ENCODE assay signal across 8 mouse cellular contexts in the genomic region with DNA sequence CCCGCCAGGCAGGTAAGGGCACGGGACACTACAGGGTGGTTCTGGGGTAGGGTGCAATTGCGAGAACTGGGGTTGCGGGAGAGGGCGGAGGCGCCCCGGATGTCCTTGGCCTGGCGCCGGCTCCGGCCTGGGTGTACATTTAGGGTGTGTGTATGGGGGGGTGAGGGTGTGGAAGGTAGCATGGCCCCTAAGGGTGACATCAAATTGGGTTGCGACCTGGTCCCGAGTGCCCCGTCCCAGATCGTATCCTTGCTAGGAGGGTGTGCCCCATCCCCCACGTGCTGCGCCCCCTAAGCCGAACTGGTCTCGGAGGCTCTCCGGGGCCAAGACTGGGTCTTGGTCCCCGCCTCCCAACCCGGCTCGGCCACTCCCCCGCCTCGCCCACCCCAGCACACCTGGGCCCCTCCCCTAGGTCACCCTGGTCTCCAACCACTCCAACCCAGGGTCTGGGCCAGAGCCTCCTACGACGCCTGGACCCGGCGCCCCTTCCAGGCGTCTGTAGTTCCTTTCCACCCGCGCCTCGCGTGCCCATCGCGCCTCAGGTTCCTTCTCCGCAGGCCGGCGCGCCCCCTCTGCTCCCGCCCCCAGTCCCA. TPM values are rescaled to one million over a fixed set of nuclear protein-coding genes. Genes with fewer than 3 reads are reported as not detected.
DNase-seq lines count a peak whose midpoint lies in the region; ATAC-seq lines count a peak whose summit lies in the region.

No protein-coding gene starts in this region.

- H3K4me2 ChIP-seq in heart, embryonic 12.5 days = peak overlapping the region; percentile 95
- peak overlapping the region; percentile 90 for H3K4me2 ChIP-seq in hindbrain, embryonic 14.5 days (replicated peaks)
- H3K4me2 ChIP-seq in liver, embryonic 16.5 days (ENCODE audit: low read depth, low read length) = peak overlapping the region; percentile 41

- no peak overlapping the region for H3K27ac ChIP-seq in heart, embryonic 12.5 days (ENCODE audit: poor library complexity, severe bottlenecking)
- H3K27ac ChIP-seq in hindbrain, embryonic 14.5 days = peak overlapping the region; percentile 77
- no peak overlapping the region for H3K27ac ChIP-seq in liver, embryonic 16.5 days (ENCODE audit: low read length)

- H3K4me3 ChIP-seq in heart, embryonic 12.5 days = peak overlapping the region; percentile 53
- peak overlapping the region; percentile 64 for H3K4me3 ChIP-seq in hindbrain, embryonic 14.5 days (replicated peaks; ENCODE audit: low read length)
- peak overlapping the region; percentile 21 for H3K4me3 ChIP-seq in liver, embryonic 16.5 days (ENCODE audit: low read depth, low read length)

- peaks cover 16% of the 10 kb centered on the region for H3K4me1 ChIP-seq in heart, embryonic 12.5 days (replicated peaks)
- peaks cover 11% of the 10 kb centered on the region; the same call in 1 of the 2 replicates for H3K4me1 ChIP-seq in hindbrain, embryonic 14.5 days (replicated peaks; ENCODE audit: control insufficient read depth, insufficient read depth, low read length)
- peaks cover 5% of the 10 kb centered on the region for H3K4me1 ChIP-seq in liver, embryonic 16.5 days (ENCODE audit: control insufficient read depth, low read depth, low read length)

- peak overlapping the region; percentile 71 for H3K9ac ChIP-seq in heart, embryonic 12.5 days
- H3K9ac ChIP-seq in hindbrain, embryonic 14.5 days = peak overlapping the region; percentile 88
- no peak overlapping the region for H3K9ac ChIP-seq in liver, embryonic 16.5 days (ENCODE audit: low read depth, low read length)

- H3K27me3 ChIP-seq in heart, embryonic 12.5 days (replicated peaks) = peaks cover 90% of the 10 kb centered on the region
- H3K27me3 ChIP-seq in hindbrain, embryonic 14.5 days (ENCODE audit: control insufficient read depth, insufficient read depth, low read length) = no peaks in the 10 kb centered on the region
- peaks cover 47% of the 10 kb centered on the region for H3K27me3 ChIP-seq in liver, embryonic 16.5 days (ENCODE audit: control insufficient read depth, insufficient read depth, low read depth, low read length)

- H3K36me3 ChIP-seq in heart, embryonic 12.5 days = no peaks in the 10 kb centered on the region
- H3K36me3 ChIP-seq in hindbrain, embryonic 14.5 days (replicated peaks; ENCODE audit: control insufficient read depth, insufficient read depth) = peaks cover 30% of the 10 kb centered on the region
- H3K36me3 ChIP-seq in liver, embryonic 16.5 days (ENCODE audit: control insufficient read depth, insufficient read depth) = no peaks in the 10 kb centered on the region

- no peak for DNase-seq in heart, adult 11 months
- peak; percentile 31 for DNase-seq in CD4-positive helper T cell, adult 2 months (ENCODE audit: low read depth, low spot score)
- DNase-seq in cerebellum, postnatal 10 days = peak; percentile 56 to 62
- DNase-seq in hindbrain, embryonic 14.5 days (ENCODE audit: low spot score) = no peak
- no peak for DNase-seq in c-Kit-positive CD71-positive TER-119-positive erythroid progenitor cells, embryonic 14.5 days (ENCODE audit: low spot score)
- DNase-seq in urinary bladder, postnatal 36 days (ENCODE audit: low spot score in 2 of 2) = no peak

- peak; percentile 15; the same call in 1 of the 2 replicates for ATAC-seq in heart, embryonic 12.5 days (ENCODE audit: insufficient number of reproducible peaks, low FRiP score)
- peak; percentile 28; the same call in 1 of the 2 replicates for ATAC-seq in hindbrain, embryonic 14.5 days (ENCODE audit: low FRiP score)
- ATAC-seq in liver, embryonic 16.5 days (ENCODE audit: low read depth) = no peak

- no peaks in the 10 kb centered on the region for H3K9me3 ChIP-seq in heart, embryonic 12.5 days (replicated peaks)
- no peaks in the 10 kb centered on the region for H3K9me3 ChIP-seq in hindbrain, embryonic 14.5 days (ENCODE audit: control insufficient read depth, low read length)
- no peaks in the 10 kb centered on the region for H3K9me3 ChIP-seq in liver, embryonic 16.5 days (replicated peaks; ENCODE audit: control insufficient read depth, low read length)

- 1% methylated on average over 37 of the region's 40 CpGs for WGBS in heart, embryonic 12.5 days
- under 1% methylated on average over 34 of the region's 40 CpGs for WGBS in hindbrain, embryonic 14.5 days
- WGBS in liver, embryonic 16.5 days (ENCODE audit: insufficient replicate concordance) = 2% methylated on average over 37 of the region's 40 CpGs

RNA-seq across cellular contexts. Expression of gene Shank1, which starts 0.3 kb away (rescaled TPM):
- polyA plus RNA-seq in heart, embryonic 12.5 days (2016; fragmentation: Nextera tagmentation; extraction: Ambion mirVana) = 0.80 and 0.86 TPM in 2 replicates
- 40.3 and 46.8 TPM in 2 replicates for polyA plus RNA-seq in hindbrain, embryonic 14.5 days (2014; fragmentation: Nextera tagmentation; extraction: Ambion mirVana)
- polyA plus RNA-seq in liver, embryonic 16.5 days (2015; fragmentation: Nextera tagmentation; extraction: Ambion mirVana) = 0.01 and 0.02 TPM in 2 replicates

RNA-seq across cellular contexts. Expression of gene Clec11a, which starts 3.7 kb away (rescaled TPM):
- polyA plus RNA-seq in heart, embryonic 12.5 days (2016; fragmentation: Nextera tagmentation; extraction: Ambion mirVana) = 0.68 and 0.79 TPM in 2 replicates
- polyA plus RNA-seq in hindbrain, embryonic 14.5 days (2014; fragmentation: Nextera tagmentation; extraction: Ambion mirVana) = 3.6 and 3.7 TPM in 2 replicates
- polyA plus RNA-seq in liver, embryonic 16.5 days (2015; fragmentation: Nextera tagmentation; extraction: Ambion mirVana) = 0.44 and 0.46 TPM in 2 replicates

RNA-seq across cellular contexts. Expression of gene Gm15517, which starts 49.1 kb away (rescaled TPM):
- not detected in 2 replicates for polyA plus RNA-seq in heart, embryonic 12.5 days (2016; fragmentation: Nextera tagmentation; extraction: Ambion mirVana)
- polyA plus RNA-seq in hindbrain, embryonic 14.5 days (2014; fragmentation: Nextera tagmentation; extraction: Ambion mirVana) = not detected in 2 replicates
- polyA plus RNA-seq in liver, embryonic 16.5 days (2015; fragmentation: Nextera tagmentation; extraction: Ambion mirVana) = not detected in 2 replicates

RNA-seq across cellular contexts. Expression of gene Acp4, which starts 53.2 kb away (rescaled TPM):
- polyA plus RNA-seq in heart, embryonic 12.5 days (2016; fragmentation: Nextera tagmentation; extraction: Ambion mirVana) = not detected in 2 replicates
- polyA plus RNA-seq in hindbrain, embryonic 14.5 days (2014; fragmentation: Nextera tagmentation; extraction: Ambion mirVana) = not detected in 2 replicates
- polyA plus RNA-seq in liver, embryonic 16.5 days (2015; fragmentation: Nextera tagmentation; extraction: Ambion mirVana) = not detected in 2 replicates

Comparison
In these comparisons a context has a peak if more than half of its experiments do, and no peak if none do; other contexts are left out.
1. H3K4me2 ChIP-seq: peak in every context shown above with its lines; median percentile 95 in heart, embryonic 12.5 days; 90 in hindbrain, embryonic 14.5 days; 41 in liver, embryonic 16.5 days.
2. DNase-seq: peak in CD4-positive helper T cell, adult 2 months (single experiment) and cerebellum, postnatal 10 days (2 of 2); none in heart, adult 11 months (single experiment), hindbrain, embryonic 14.5 days (single experiment), c-Kit-positive CD71-positive TER-119-positive erythroid progenitor cells, embryonic 14.5 days (single experiment) and urinary bladder, postnatal 36 days (0 of 2).
3. RNA of gene Shank1, which starts 0.3 kb away (polyA plus RNA-seq): 40.3 to 46.8 TPM in hindbrain, embryonic 14.5 days; 0.80 to 0.86 TPM in heart, embryonic 12.5 days and 0.01 to 0.02 TPM in liver, embryonic 16.5 days; every median in the first group is over 10 times any median in the second.
4. Peak in every context shown above with its lines, with median percentiles within 50 percentile points of each other: H3K4me3 ChIP-seq.